Mouse (Mus musculus): ENCODE data around the gene Arpc5l.

Gene Arpc5l

GRCm38 (mm10) chr2:39004880-39005435 is at the start of gene Arpc5l:
Gene Arpc5l (plus strand): TSS chr2:39005348.
- peak; percentile 93 for DNase-seq (ENCODE audit: low read depth, low spot score)

- DNase-seq (ENCODE audit: low read depth, low spot score), result no peak
Observed at GRCm38 (mm10) chr2:38956062-38956461, 49.1 kb upstream of the Arpc5l start.

- DNase-seq (ENCODE audit: low read depth, low spot score), result no peak
Observed at GRCm38 (mm10) chr2:38957671-38958223, 47.4 kb upstream of the Arpc5l start.

- DNase-seq (ENCODE audit: low read depth, low spot score), result no peak
Observed at GRCm38 (mm10) chr2:38964198-38964597, 41.0 kb upstream of the Arpc5l start.

GRCm38 (mm10) chr2:38969650-38970049 is 35.5 kb upstream of the Arpc5l start:
- DNase-seq (ENCODE audit: low read depth, low spot score), result no peak

GRCm38 (mm10) chr2:38970057-38970456 is 35.1 kb upstream of the Arpc5l start:
- no peak for DNase-seq (ENCODE audit: low read depth, low spot score)

GRCm38 (mm10) chr2:38973223-38973622 is 31.9 kb upstream of the Arpc5l start:
- DNase-seq (ENCODE audit: low read depth, low spot score), result no peak

GRCm38 (mm10) chr2:38973701-38974100 is 31.4 kb upstream of the Arpc5l start:
- no peak for DNase-seq (ENCODE audit: low read depth, low spot score)

- no peak for DNase-seq (ENCODE audit: low read depth, low spot score)
Observed at GRCm38 (mm10) chr2:38974171-38974570, 31.0 kb upstream of the Arpc5l start.

GRCm38 (mm10) chr2:38975181-38975580 is 30.0 kb upstream of the Arpc5l start:
- no peak for DNase-seq (ENCODE audit: low read depth, low spot score)

GRCm38 (mm10) chr2:38975941-38976805 is 29.0 kb upstream of the Arpc5l start:
- no peak for DNase-seq (ENCODE audit: low read depth, low spot score)

- no peak for DNase-seq (ENCODE audit: low read depth, low spot score)
Observed at GRCm38 (mm10) chr2:38977837-38978236, 27.3 kb upstream of the Arpc5l start.

- DNase-seq (ENCODE audit: low read depth, low spot score), result no peak
Observed at GRCm38 (mm10) chr2:38983456-38983855, 21.7 kb upstream of the Arpc5l start.

- DNase-seq (ENCODE audit: low read depth, low spot score), result no peak
Observed at GRCm38 (mm10) chr2:38986580-38986979, 18.6 kb upstream of the Arpc5l start.

- DNase-seq (ENCODE audit: low read depth, low spot score), result no peak
Observed at GRCm38 (mm10) chr2:38987371-38987770, 17.8 kb upstream of the Arpc5l start.

GRCm38 (mm10) chr2:38987803-38988510 is 17.2 kb upstream of the Arpc5l start:
- DNase-seq (ENCODE audit: low read depth, low spot score), result peak; percentile 59

- DNase-seq (ENCODE audit: low read depth, low spot score), result no peak
Observed at GRCm38 (mm10) chr2:38988929-38989328, 16.2 kb upstream of the Arpc5l start.

GRCm38 (mm10) chr2:38992004-38992403 is 13.1 kb upstream of the Arpc5l start:
- DNase-seq (ENCODE audit: low read depth, low spot score), result no peak

GRCm38 (mm10) chr2:38992452-38992851 is 12.7 kb upstream of the Arpc5l start:
- no peak for DNase-seq (ENCODE audit: low read depth, low spot score)

GRCm38 (mm10) chr2:38997386-38998374 is 7.5 kb upstream of the Arpc5l start, which contains the start of gene Wdr38:
Gene Wdr38 (plus strand): TSS chr2:38997476.
- peak; percentile 88 for DNase-seq (ENCODE audit: low read depth, low spot score)

GRCm38 (mm10) chr2:38999381-38999780 is 5.8 kb upstream of the Arpc5l start:
- DNase-seq (ENCODE audit: low read depth, low spot score), result no peak
